Mouse (Mus musculus): ENCODE results near the gene Morc2a.

Morc2a gene

DNA sequence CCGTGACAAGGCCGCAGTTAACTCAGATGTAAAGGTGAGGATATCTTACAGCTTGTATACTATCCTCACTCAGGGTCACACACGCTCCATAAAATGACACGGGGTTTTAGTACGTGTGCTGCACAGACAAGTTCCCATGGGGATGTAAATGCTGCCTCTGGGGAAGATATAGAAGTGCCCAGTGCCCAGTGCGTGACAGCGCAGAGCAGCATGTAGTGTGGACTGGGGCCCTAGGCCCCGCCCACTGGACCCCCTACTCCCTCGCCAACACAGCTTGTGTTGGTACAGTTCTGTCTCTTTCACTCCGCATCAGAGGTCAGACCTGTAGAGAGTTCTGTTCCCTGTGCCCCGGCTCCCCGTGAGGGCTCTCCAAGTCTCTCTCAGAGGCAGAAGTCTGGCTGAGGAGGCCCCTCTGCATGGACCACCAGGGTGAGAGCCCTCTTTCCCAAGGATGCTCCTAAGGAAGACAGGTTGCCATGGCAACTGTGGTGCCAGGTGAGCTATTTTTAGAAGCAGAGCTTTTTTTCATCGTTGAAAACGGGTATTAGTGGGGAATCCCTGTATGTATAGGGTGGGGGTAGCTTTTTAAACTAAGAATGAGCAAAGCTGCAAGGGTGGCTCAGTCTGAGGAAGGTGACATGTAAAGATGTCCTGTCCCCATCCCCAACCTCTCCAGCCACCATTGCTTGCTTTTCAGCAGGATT, 85.1 kb downstream of the Morc2a start:
- no peak for ATAC-seq (ENCODE audit: low TSS enrichment)

- ATAC-seq (ENCODE audit: low TSS enrichment): peak; percentile 82
These were observed 86.7 kb downstream of the Morc2a start for GRCm38 (mm10) chr11:3735715-3736114.

- no peak for ATAC-seq (ENCODE audit: low TSS enrichment)
These were observed 89.8 kb downstream of the Morc2a start for GRCm38 (mm10) chr11:3738778-3739177.

Measured in frontal cortex, adult (tissue).